Mouse (Mus musculus) erythroblast, adult 5-6 weeks (primary cell): ENCODE measurements around the gene Dok5. TPM values are rescaled to one million over a fixed set of nuclear protein-coding genes. Genes with fewer than 3 reads are reported as not detected.

Source experiments
- ATAC-seq: replicated peaks from 2 replicates; pipeline ENCODE4 v1.8.0; 2016; ENCODE audit warnings: moderate number of reproducible peaks, mild to moderate bottlenecking, moderate TSS enrichment, inconsistent platforms; ENCODE audit not compliant: poor library complexity, low FRiP score, severe bottlenecking
- total RNA-seq, 2 experiments: library from RNA; stranded (forward) in 1 of 2; stranded (reverse) in 1 of 2; fragments of 150-400 nt in 1 of 2; fragments of 200-764, 138-1000 nt in 1 of 2; gene quantifications; 2 replicates each; pipeline versions ENCODE4 v1.2.3 to v1.2.4; 2015 to 2017; ENCODE audit warnings: low replicate concordance in 2 of 2

Gene Dok5
- total RNA-seq, 2 experiments from 2014 or later: not detected

DNA sequence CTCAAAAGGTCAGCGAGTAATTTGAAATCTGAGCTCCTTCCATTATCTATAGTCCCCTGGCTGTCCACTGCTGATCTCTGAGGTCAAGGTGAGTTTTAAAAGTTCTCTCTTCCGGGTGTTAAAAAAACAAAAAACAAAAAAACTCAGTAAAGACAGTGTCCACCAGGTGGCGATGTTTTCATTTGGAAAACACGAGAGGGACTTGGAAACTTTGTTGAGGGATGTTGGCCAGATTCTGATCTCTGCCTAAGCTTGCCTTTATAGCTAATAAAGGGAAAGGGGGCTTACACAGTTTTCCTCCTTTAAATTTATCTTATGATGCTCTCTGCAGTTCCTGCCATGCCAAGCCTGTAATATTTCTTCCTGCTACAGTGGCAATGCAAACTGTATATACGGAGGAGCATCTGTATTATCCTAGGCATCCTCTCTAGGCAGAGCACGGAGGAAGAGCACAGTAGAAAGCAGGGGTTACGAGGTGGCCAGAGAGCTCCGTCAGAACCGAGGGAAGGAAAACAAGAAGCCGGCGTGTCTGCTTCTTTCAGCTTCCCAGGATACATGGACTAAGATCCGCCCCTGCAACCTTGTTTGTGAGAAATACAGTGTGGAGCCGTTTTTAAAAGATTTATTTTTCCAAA lies 181.1 kb downstream of the Dok5 start:
- ATAC-seq: no peak

GRCm38 (mm10) chr2:170913863-170914262 lies 182.3 kb downstream of the Dok5 start:
- ATAC-seq: no peak

DNA sequence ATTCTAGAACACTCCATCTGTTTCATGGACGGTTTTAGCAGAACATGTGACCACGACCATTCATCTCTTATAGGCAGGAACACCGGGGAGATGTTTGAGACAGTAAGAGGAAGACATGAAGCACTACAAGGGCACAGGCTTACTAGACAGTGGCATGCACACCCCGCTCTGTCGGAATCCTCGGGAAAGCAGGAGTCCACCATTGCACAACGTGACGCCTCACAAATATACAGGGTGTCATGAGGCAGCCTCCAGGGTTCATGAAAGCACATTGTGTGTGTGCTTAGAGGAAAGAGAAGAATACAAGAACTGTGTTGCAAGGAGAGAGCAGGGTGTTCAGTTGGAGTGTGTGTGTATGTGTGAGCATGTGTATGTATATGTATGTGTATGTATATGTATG lies 184.0 kb downstream of the Dok5 start:
- ATAC-seq: no peak

DNA sequence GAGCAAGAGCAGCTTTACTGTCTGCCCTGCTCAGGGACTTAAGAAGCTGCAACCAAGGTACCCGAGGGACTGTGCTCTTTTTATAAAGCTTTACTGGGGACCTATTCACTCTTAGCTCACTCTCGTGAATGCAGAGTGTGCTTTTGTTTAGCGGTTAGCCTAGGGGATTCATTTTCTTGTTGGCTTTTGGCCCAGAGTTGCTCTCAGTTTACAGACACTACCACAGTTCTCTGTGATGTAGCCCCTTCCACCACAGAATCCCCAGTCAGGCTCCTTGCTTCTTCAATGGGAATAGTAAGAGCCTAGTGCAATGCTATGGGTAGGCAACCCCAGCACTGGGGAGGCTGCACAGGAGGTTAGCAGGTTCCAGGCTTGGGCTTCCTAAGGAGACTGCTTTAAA lies 190.7 kb downstream of the Dok5 start:
- ATAC-seq: no peak

DNA sequence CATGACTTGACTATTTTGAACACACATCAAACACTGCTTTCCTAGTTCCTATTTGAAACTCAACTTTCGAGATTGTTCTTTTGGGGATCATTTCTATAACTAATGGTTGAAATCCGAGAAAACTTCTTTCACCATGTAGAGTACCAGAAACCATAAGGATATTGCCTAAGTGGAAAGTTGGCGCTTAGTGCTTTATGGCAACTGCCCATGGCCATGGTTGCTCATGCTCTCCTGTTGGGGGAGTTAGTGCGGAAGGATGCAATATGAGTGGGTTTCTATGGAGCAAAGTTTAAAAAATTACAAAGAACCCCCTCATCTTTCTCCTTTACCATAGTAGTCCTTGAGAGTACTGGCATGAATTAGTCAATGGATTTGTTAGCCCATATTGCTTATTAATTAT lies 192.5 kb downstream of the Dok5 start:
- ATAC-seq: no peak

DNA sequence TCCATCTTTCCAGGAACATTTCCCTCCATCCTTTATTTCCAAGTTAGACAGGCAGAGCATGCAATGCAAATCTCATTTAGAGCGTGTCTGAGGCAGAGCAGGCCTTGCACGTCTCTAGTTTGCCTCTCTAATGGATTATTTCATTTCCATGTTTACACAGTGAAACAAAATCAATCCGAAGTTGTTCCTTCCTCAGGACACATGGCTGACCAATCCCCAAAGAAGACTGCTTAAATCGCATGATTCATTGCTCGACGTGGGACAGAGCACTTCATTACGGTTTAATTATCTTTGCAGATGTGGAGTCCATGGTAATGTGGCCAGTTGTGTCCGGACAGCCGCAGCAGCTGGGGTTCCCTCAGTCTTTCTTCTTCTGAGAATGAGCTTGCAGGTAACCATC lies 194.6 kb downstream of the Dok5 start:
- no peak for ATAC-seq

Other genes with a start within 250 kb of the Dok5 start
- gene Pfdn4, start 235.4 kb upstream of the Dok5 start, total RNA-seq (2015; ENCODE audit: low replicate concordance): 14.0 and 23.6 TPM in 2 replicates
- 3.5 and 16.2 TPM in 2 replicates for gene Pfdn4, start 235.4 kb upstream of the Dok5 start, total RNA-seq (2017; ENCODE audit: low replicate concordance)
- not detected in 2 replicates for gene Cyp24a1, start 234.7 kb upstream of the Dok5 start, total RNA-seq (2015; ENCODE audit: low replicate concordance)
- not detected in 2 replicates for gene Cyp24a1, start 234.7 kb upstream of the Dok5 start, total RNA-seq (2017; ENCODE audit: low replicate concordance)
- not detected in 2 replicates for gene 4930470P17Rik, start 129.8 kb upstream of the Dok5 start, total RNA-seq (2015; ENCODE audit: low replicate concordance)
- not detected in 2 replicates for gene 4930470P17Rik, start 129.8 kb upstream of the Dok5 start, total RNA-seq (2017; ENCODE audit: low replicate concordance)